Mouse (Mus musculus): ENCODE data around the gene Igsf8. TPM values are rescaled to one million over a fixed set of nuclear protein-coding genes. Genes with fewer than 3 reads are reported as not detected.

Gene Igsf8
- total RNA-seq, 2 experiments from 2014 or later: 9.3 to 15.2 TPM

DNA sequence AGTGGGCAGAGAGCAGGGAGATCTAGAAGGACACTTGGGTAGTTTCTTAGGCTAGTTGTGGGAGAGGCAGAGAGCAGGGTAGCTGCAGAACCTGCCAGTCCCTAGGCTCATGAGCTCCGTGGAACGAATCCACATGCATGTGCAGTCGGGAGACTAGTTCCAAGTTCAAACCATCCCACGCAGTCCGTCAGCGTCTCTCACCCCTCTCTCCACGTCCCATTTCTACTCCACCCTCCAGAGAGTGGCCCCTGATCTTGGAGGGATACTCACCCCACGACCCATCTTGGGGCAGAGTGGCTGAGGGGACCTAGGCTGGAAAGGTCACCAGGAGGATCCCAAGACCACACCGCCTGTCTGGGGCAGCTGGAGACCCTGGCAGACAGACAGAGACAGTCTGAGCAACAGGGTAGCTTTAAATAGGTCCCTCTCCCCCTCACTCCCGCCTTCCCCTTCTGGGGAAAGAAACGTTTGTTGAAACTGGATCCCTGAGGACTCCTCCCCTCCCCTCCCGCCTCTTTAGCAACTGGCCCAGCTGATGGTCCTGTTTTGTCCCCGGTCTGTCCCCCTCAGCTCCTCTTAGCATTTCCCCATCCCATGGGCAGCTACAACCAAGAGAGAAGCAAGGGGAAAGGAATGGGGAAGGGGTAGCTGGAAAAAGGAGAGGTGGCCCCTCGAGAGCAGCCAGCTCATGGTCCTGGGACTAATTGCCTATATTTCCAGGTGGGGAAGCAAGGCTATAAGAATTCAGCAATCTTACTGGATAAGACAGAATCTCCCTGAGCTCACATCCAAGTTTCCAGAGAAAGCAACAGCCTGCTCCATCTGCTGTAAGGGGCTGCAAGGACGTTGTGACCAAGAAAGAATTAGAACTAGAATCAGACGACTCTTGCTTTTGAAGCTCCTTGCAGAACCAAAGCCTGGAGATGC is 36.4 kb downstream of the Igsf8 start, which contains the start of gene Atp1a2:
Atp1a2 (minus strand) TSS at position 454 of the 927 bp plus-strand sequence.
- intact Hi-C loops (cut with DNase I): no loop called here
- DNase-seq (ENCODE audit: low spot score): peak; percentile 71

DNA sequence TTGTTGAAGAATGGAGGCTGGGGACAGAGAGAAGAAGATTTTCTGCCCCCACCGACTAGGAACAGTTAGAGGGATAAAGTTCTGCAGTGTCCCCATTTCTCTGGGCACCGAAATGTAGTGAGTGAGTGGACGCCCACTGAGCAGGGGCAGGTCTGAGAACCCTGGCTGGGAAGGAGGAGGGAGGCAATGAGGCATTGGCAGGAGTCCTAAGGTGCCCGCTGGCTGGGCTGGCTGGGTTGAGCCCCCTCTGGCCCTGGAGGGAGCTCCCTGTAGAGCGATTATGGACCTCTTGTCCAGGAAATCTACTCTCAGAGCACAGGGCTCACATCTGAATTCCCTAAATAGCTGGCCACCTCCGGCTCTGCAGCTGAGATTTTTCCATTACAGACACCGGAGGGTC is 38.1 kb downstream of the Igsf8 start:
- intact Hi-C loops (cut with DNase I): no loop called here

DNA sequence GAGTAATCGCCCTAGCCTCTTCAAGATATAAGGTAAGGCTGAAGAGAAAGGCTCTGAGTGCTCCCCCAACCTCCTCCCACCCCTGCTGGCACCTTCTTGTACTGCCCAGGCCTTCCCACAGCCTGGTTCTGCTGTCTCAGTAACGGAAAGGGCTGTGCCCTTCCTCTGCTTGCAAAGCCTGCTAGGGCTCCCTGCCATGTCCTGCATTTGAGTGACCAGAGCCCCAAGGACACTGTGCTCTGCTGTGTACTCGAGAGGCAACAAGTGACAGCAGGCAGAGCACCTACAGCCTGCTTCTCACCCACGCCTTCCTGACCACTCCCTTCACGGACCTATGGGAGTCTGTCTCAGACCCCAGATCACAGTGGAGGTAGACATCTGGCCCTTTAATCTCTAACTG is 38.8 kb downstream of the Igsf8 start:
- DNase-seq (ENCODE audit: low spot score): no peak
- intact Hi-C loops (cut with DNase I): no loop called here

More for the DNA sequence above, 38.1 kb downstream of the Igsf8 start:
- DNase-seq (ENCODE audit: low spot score): no peak

DNA sequence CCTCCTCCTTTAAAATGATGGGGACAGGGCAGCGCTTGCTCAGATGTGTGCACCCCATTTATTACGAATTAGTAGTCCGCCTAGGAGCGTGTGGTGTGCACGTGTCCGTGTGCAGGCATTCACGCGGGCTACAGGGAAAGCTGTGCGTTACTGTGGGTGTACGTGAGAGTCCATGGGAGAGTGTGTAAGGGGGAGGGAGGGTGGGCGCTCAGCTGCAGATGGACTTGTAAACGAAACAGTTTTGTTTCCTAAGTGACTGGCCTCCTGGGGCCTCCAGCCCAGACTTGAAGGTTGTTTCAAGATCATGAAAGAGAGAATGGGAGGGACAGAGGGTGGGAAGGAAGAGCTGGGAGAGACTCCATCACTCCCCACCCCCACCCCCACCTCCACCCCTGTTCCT is 39.7 kb downstream of the Igsf8 start:
- no peak for DNase-seq (ENCODE audit: low spot score)
- intact Hi-C loops (cut with DNase I): no loop called here

DNA sequence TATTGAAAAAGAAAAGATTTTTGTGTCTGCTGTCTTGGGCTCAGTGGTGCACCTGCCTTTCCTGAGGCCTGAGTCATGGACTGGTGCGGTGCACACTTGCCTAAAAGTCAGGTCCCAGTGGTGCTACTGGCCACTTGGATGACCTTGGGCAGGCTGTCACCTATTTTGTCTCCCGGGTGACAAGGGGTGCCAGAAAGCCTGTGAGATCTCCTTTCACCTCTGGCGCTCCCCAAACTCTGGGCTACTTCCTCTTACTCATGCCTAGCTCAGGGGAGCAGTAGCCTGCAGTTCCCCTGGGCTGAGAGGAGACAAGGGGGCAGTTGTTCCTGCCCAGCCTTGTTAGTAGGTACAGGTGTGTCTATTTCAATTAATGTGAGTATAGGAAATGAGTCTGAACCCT is 40.9 kb downstream of the Igsf8 start:
- no peak for DNase-seq (ENCODE audit: low spot score)
- intact Hi-C loops (cut with DNase I): no loop called here

DNA sequence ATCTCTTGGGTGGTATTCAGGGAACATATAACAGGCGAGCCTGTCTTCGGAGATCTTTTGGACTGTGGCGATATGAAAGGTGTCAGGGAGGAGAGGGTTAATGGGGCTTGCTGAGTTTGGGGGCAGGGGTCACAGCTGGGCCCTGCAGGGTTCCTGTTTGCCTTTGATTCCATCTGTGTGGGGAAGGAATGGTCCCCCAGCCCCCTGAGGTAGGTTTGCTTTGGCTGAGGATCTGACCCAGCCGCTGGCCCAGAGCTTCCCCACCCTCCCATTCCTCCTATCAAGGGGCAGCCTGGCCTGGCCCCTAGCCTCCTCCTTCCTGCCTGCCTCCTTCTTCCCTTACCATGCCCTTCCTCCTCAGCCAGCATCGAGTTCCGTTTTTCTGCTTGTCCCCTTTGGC is 41.4 kb downstream of the Igsf8 start:
- intact Hi-C loops (cut with DNase I): no loop called here
- no peak for DNase-seq (ENCODE audit: low spot score)

DNA sequence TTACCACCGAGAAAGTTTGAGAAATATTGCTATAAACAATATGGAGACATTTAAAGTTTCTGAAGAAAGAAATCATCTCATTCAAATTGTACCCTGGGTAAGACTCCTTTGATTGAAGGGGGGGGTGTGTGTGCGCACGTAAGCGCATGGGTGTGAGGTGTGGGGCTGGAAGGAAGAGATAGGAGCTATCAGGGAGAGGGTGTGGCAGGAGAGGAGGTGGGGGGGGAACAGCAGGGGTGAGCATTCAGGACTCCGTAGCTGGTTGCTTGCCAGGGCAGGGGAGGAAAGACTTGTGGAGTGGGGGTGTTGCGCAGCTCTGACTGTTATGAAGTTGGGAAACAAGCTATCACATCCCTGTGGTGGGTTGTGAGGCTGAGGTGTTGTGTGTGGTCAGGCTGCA is 43.0 kb downstream of the Igsf8 start:
- intact Hi-C loops (cut with DNase I): no loop called here
- no peak for DNase-seq (ENCODE audit: low spot score)

DNA sequence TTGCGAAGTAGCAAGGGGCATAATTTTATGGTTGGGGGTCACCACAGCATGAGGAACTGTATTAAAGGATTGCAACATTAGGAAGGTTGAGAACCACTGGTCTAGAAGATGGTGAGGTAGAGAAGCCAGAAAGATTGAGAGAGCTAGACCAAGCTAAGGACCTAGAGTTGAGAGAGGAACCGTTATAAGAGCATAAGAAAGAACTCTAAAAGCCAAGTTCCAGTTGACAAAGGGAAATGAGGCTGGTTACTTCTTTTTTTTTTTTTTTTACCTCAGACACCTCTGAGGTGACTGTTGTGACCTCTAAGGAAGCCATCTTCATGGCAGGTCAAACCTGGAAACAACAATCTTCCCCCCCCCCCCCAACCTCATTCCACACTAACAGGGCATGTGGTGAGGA is 43.7 kb downstream of the Igsf8 start:
- intact Hi-C loops (cut with DNase I): no loop called here

DNA sequence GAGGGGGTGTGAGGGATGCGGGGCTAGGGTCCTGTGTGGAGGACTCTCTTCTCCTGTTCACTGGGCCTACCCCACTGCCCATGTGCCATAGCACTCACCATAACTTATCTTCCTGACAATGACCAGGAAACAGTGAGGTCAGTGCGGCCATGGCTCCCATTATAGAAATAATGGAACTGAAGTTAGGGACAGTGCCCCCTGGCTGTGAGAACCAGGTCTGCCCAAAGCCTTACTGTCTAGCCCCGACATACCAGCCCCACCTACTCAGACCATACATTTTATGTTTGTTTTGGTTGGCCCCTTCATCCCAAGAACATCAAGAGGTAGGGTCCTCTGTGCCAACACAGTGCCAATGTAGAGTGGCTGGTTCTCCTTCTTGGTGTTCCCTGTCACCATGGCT is 44.2 kb downstream of the Igsf8 start:
- DNase-seq (ENCODE audit: low spot score): no peak
- intact Hi-C loops (cut with DNase I): no loop called here

More for the DNA sequence above, 43.7 kb downstream of the Igsf8 start:
- no peak for DNase-seq (ENCODE audit: low spot score)

DNA sequence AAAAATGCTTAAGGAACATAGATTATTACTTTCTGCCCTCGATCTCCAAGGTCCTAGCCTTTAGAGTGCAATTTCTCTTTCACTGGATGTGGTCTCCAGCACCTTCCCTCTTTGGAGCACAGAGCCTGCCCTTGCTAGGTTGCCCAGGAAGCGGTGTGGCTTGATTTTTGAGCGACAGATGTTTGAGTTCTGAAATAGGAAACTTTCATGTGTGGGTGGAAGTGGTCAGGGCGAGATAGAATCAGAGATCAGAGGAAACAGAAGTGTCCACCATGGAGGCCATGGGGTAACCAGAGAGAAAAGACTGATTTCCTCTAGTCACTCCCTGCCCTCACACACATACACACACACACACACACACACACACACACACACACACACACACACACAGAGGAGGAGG is 44.8 kb downstream of the Igsf8 start:
- no peak for DNase-seq (ENCODE audit: low spot score)
- intact Hi-C loops (cut with DNase I): no loop called here

DNA sequence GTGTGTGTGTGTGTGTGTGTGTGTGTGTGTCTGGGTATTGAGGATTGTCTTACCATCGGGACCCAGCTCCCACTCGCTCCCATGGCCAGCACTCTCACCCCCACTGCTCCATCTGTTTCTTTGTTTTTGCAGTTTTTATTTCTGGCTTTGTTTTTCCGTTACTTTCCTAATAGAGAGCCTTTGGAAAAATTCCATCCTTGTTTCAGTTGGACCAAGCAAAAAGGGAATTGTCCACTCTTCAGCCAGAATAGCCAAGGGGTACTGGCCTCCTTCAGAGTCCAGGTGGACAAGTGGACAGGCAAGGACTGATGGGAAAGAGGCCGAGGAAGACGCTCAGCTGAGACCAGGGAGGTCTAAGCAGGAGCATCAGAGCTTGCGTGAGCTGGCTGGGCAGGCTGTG is 45.4 kb downstream of the Igsf8 start:
- intact Hi-C loops (cut with DNase I): no loop called here
- no peak for DNase-seq (ENCODE audit: low spot score)

DNA sequence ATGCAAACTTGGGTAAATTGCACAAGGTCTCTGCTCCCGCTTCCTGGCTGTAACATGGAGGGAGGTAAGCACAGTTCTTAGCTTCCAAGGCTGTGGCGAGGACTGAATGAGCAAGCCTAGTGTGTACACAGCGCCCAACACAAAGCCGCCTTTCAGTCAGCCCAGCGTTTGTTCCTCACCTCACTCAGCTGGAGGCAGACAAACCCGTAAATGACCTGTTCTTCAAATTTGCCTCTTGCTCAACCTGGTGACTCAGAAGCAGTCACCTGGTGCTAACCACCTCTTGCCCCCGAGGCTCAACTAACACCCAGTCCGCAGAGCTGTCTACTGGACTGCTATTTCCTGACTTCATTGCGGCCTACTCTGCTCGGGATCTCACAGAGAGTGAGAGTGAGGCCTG is 46.5 kb downstream of the Igsf8 start:
- intact Hi-C loops (cut with DNase I): loop anchor here (2.0 kb wide), 1 partner anchor 25 kb away; no protein-coding TSS in a partner anchor
- DNase-seq (ENCODE audit: low spot score): no peak

DNA sequence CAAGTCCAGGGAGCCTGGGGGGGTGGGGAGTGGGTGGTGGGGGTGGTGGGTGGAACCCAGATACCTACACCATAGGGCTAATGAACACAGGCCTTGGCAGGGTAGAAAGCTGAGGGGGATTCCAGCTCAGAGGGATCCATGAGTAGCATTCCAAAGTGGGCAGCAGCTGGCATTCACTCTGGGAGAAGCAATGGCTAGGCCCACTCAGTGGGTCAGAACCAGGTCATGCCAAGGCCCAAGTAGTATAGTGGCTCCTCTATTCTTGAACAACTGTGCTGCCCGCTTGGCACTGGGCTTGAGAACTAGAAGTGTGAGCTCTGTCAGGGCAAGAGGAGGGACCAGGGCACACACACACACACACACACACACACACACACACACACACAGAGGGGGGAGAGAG is 47.0 kb downstream of the Igsf8 start:
- intact Hi-C loops (cut with DNase I): loop anchor here (2.0 kb wide), 1 partner anchor 26 kb away; no protein-coding TSS in a partner anchor
- DNase-seq (ENCODE audit: low spot score): no peak

DNA sequence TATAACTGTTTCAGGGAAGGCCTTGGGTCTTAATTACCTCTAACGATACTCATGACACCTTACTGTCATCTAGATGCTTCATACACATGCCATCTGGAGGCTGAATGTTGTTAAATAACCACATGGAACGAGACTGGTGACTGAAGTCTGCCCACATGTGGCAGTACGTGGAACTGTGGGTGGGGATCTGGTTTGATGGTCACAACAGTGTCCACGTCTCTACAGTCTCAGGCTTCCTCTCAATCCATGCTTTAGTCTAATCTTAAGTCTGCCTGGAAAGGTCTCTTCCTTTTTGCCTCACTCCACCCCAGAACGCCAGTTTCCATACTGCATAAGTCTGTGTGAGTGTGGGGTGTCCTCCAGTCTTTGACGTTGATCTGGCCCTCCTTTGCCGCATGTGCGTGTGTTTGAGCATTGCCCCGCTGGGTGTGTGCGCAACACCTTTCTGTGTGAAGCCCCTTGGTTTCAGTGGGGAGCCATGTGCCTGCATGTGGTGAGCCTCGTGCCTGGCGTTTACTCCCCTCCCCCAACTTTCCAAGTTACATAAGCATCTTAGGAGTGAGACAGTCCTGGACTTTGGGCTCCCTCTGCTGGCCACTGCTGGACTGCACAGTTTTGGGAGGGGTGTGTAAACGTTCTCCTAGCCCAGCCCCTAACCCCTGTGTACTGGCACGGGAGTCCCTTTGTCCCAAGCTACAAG is 48.4 kb downstream of the Igsf8 start:
- DNase-seq (ENCODE audit: low spot score): peak; percentile 82
- intact Hi-C loops (cut with DNase I): loop anchor here (1.0 to 5.0 kb wide), 7 partner anchors 27 to 263 kb away; partner anchors contain the start of genes Casq1, Dcaf8 and Pex19

DNA sequence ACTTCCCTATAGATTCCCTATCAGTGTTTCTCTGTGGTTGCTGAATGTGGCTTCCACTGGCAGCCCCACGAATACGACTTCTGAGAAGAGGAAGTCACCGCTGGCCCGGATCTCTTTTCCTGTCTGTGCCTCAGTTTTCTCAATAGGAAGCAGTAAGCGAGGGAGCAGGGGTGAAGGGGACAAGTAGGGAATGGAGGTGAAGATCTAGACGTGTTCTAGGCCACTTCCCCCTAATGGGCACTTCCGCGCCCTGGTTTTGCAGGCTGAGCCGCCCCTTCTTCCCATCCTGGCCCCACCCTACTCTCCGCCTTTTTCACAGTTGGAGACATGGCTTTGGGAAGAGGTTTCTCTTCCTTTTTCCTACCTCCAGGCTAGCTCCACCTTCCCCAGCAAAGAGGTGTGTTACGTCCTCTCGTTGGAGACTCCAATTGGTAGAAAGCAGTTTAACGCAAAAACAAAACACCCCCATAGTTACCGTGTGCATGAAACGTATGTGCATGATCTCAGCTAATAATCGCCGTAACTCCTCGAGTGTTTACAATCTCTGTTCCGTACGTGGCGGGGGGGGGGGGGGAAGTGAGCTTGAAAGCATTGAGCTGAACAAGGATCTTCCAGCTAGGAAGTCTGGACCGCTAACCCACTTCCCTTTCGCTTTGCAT is 49.9 kb downstream of the Igsf8 start:
- intact Hi-C loops (cut with DNase I): loop anchor here (2.0 to 5.0 kb wide), 5 partner anchors 69 to 265 kb away; partner anchors contain the start of genes Casq1, Dcaf8 and Pex19
- peak; percentile 54 for DNase-seq (ENCODE audit: low spot score)

DNA sequence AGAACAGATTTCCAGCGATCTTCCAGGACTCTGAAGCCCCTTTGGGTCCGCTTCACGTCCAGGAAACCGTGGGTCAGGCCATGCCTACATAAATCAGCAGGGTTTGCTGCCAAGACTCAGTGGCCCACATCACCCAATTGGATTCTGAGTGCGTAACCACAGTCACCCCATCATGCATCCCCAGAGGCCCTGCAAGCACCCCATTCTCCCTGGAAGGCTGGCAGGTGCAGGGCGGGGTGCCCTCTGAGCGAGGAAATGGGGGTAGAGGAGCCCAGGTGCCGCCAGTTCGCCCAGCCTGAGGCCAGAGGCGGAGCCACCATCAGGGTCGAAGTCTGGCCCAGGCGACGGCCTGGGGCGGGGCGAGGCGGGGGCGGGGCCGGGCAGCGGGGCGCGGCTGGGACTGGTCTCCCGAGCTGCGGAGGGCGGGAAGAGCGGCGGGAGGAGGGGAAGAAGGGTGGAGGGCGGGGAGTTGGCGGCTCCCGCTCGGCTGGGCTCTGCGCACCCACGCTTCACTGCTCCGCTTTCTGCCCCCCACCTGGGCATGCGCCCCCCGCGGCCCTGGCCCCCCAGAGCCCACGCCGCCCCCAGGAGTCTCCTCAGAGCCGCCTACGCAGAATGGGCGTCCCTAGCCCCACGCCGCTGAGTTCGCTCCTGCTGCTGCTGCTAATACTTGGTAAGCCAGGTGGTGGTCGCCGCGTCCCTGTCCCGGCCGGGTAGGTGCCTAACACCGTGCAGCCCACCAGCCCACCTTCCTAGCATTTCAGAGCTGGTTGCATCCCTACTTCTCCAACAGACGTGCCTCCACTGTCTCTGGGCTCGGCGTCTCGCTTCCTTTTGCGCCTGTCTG is 50.7 kb downstream of the Igsf8 start:
- peak; percentile 79 for DNase-seq (ENCODE audit: low spot score)
- intact Hi-C loops (cut with DNase I): loop anchor here (2.0 to 5.0 kb wide), 5 partner anchors 69 to 265 kb away; partner anchors contain the start of genes Casq1, Dcaf8 and Pex19

DNA sequence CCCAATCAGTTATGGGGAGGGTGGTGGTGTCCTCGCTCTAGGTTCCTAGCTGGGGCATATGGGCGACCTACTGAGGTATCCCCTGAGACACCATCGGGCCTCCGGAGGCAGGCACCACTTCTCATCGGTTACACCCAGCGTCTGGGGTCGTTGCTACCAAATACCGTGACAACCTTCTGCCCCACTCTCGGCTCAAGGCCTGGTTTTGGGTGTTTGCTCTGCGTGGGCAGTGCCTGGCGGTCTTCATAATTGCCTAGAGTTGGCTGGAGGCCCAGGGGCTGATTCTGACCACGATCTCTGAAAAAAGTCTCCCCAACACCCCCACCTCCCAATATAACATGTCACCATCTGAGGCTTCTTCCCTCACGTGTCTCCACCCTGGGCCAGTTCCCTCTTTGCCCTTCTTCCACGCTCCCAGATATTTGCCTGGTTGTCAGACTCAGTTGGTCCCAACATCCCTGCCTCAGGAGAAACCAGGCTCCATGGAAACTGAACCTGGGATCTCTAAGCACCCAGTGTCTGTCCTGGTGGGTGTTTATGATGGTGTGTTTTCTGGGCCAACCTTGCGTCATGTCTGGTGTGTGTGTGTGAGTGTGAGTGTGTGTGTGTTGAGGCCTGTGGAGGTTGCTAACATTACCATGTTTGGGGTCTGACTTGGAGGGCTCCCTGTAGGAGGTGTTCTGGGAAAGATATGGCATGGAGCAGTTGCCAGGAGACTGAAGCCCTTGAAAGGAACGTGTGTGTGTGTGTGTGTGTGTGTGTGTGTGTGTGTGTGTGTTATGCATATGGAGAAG is 51.5 kb downstream of the Igsf8 start:
- peak; percentile 14 for DNase-seq (ENCODE audit: low spot score)
- intact Hi-C loops (cut with DNase I): loop anchor here (5.0 kb wide), 1 partner anchor 96 kb away; the partner anchor contains the start of gene Casq1

All from heart, postnatal 25 days (tissue).